Mouse (Mus musculus): Measurements from ENCODE around the gene Timd4.

The Timd4 gene

DNA sequence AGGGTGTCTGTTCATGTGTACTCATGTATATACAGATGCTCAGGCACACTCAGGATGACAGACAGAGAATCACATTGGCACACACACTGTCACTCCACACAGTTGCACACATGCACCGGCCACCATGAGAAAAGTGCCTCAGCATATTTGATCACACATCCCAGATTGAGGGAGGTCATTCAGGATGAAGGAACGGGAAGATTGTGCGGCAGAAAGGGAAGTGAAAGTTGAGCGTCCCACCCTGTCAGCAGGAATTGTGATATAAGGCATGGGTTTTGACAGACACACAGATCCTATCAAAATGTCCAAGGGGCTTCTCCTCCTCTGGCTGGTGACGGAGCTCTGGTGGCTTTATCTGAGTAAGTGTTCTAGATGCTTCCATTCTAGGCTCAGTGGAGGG, at the start of gene Timd4:
Gene Timd4 (plus strand): TSS at position 290 of the 400 bp plus-strand sequence.
- DNase-seq (ENCODE audit: low spot score) = no peak

DNA sequence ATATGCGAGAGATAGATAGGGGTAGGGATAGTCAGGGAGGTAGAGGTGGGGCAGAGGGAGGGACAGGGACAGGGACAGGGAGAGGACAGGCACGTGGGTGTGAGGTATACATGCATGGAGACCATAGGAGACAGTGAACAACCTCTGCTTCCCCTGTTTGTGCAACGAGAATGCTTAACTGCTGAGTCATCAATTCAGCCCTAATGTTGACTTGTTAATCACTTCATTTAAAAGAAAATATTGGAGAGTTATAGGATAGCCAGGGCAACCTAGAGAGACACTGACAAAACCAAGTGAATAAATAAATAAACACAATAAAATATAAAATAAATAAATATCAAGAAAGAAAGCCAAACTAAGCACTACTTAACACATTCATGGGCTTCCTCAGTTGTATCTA, 33.7 kb upstream of the Timd4 start:
- DNase-seq (ENCODE audit: low spot score) = no peak

DNA sequence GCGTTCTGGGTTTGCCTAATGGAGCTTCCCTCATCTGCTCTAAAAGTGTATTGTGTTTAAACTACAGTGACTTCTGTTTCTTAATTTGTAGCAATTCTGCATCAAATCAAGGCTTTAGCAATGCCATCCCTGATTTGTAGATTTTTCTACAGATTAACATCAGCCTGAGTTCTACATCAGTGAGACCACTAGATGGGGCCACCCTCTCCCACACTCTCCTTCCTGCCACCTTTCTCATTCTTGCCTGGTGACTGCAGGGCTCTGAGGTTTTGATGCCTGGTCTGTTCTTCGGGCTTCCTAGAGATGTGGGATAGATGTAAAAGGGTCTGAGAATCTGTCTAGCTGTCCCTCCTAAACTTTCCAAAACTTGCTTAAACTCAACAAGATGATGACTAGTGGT, 30.8 kb upstream of the Timd4 start:
- no peak for DNase-seq (ENCODE audit: low spot score)

DNA sequence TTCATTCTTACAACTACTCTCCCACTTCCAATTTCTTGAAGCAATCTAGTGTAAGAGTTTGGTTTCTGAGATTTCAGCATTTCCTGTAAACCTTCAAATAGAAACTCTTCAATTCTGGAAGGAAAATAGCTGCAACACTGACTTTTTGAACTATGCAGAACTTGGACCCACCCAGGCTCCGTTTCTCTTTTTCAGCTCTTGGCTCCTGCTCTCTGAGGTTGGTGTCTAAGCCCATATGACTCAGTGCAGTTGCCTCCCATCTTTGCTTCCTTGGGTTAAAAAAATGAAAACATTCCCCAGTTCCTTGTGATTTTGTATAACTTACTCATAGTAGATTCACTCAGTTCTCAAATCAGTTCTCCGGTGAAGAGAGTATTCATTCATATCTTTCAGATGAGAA, 6.2 kb upstream of the Timd4 start:
- DNase-seq (ENCODE audit: low spot score) = no peak

DNA sequence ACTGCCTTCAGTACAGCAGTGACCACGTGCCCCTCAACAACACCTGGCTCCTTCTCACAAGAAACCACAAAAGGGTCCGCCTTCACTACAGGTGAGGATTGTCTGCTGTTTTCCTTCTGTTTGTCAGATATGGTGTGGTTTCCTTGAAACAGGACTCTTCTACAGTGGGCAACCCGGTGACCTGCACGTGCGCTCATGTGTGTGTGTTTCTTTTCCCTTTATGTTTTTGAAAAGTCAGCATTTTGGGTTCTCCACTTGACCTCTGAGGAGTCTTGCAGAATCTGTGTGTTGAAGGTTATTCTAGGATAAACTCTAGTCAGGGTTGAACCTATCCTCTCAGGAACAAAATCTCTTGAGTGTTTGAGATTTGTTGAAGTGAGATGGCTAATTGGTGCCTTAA, 7.1 kb downstream of the Timd4 start:
- DNase-seq (ENCODE audit: low spot score) = no peak

DNA sequence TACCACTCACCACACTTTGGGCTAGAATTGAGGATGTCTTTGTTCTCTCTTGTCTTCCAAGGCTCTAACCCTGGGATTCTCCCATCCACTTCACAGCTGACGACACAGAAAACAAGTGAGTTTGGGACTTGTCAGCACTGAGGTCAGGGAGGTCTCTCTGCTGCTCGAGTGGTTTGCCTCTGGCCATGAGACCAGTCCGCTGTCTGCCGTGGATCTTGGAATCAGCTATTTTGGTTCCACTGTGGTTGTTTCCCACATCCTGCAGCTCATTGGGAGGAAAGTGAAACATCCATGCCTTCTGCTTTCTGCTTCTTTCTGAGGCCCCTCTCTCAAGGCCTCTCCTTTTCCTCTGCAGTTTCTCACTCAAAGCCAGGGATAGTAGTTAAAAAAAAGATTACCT, 9.3 kb downstream of the Timd4 start:
- DNase-seq (ENCODE audit: low spot score) = no peak

DNA sequence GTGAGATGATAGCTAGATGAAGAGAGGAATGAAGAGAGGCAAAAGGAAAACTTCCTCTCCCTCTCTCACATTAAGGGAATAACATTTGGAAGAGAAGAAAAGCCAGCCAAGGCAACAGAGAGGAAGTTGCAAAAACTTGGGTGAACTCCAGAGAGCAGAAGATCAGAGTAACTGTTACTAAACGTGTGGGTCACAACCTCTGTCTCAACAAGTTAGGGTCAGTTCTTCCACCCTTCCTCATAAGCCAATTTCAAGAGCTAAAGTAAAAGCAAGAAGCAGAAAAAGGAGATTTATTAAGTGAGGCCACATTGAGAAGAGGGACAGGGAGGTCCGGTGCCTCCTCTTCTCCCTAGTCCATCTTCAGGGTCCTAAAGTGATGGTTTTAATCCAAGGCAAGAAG, 19.7 kb downstream of the Timd4 start:
- no peak for DNase-seq (ENCODE audit: low spot score)

DNA sequence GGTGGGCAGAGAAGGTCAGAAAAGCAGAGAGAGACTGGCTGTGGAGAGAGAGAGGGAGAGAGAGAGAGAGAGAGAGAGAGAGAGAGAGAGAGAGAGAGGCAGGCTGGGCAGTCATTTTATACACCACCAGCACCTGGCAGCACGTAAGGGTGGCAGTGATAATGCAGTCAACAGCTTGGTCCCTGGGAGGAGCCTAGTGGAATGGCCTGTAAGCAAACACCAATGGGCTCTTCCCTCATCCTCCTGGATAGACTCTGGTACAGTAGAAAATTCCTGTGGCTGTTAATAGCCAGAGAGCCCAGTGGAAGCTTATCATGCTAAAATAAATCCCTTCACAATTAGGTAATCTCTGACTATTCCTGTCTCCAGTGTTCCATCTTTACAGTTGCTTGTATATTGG, 24.5 kb downstream of the Timd4 start:
- no peak for DNase-seq (ENCODE audit: low spot score)

DNA sequence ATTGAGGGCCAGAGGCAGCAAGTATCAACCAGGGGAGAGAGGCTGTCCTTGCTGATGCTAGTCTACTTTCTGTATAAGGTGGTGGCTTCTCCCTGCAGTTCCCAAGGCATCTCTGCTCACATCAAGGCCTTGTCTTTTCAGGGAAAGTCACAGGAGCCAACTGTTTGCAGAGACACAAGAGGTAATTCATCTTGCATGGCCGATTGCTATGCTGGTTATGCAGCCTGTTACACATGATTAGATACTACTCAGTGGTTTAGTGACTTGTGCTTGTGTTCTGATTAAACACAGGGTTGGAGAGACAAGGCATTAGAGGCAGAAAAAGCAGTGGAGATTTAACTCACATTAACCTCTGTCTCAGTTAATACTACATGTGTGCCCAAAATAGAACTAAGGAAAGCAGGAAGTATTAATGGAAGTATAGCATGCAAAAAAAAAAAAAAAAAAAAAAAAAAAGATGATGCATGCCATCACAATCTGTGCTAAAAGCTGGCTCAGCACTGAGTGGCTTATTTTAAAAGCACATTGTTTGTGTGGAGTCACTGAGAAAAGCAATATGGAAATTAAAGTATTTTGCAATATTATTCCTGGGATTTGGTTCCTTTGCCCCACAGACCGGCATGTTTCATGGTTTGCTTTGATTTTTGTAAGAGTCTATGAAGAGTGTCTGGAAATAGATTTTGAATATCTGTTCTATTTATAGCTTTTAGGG, 31.6 kb downstream of the Timd4 start:
- no peak for DNase-seq (ENCODE audit: low spot score)

DNA sequence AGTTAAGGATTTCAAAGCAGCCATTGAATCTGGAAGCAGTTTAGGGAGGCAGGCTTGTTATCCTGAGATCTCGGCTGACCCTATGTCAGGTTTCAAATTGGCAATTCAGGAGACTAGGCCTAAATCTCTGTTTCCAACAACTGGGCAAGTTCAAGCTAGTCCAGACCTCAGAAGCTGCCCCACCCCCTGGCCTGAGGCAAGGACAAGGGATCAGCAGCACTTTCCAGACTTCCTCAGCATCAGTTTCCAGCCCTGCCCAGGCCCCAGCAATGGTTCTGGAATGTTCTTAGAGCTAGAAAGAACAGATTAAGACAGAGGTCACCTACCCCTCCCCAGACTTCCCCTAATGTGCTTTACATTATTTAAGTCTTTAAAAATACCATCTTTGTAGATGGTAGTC, 36.1 kb downstream of the Timd4 start:
- no peak for DNase-seq (ENCODE audit: low spot score)

DNA sequence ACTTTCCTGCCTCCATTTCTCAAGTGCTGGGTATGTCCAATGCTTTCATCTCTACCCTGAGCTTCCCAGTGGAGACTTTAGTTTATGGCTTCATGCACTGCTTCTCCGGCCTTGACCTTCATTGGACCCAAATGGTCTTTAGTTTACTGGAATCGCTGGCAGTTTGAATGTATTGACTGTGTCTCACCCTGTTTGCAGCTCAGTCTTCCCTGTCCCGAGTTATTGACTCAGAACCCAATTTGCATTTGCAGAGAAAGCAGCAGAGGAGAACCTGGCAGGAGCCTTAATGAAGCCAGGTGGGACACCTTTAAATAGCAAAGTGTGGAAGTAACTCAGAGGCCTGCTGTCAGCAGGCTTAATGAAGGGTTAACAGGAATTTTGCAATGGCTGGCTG, 37.2 kb downstream of the Timd4 start:
- DNase-seq (ENCODE audit: low spot score) = no peak

DNA sequence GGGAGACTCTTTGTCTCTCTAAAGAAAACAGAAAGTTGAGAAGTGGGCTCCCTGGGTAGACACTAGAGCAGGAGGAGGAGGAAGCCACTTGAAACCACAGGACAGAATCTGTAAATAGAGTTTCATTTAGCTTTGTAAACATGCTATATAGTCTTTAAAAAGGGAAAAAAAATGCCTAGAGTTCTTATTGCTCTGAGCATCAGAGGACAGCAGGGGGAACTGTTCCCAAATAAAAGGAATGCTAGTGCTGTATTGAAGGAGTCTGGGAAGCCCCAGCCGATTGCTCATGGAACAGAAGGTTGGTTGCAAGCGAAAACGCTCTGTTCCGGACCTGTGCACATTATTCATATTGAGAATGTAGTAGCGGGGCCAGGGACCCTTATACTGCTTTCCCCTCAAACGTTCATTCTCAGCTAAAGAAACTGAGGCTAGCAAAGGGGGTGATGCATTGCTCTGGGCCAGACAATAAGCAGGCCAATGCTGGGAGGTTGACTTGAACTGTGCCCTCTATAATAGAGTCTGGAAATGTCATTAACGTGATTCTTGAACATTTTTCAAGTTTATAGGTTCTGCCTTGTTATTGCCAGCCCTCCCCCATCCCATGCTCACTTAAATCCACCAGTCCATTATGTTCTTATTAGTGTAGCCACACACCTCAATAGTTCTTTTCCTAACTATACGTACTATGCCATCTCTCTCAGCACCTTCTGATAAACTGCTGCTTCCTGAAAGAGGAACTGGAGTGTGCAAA, 37.8 kb downstream of the Timd4 start:
- DNase-seq (ENCODE audit: low spot score) = no peak

DNA sequence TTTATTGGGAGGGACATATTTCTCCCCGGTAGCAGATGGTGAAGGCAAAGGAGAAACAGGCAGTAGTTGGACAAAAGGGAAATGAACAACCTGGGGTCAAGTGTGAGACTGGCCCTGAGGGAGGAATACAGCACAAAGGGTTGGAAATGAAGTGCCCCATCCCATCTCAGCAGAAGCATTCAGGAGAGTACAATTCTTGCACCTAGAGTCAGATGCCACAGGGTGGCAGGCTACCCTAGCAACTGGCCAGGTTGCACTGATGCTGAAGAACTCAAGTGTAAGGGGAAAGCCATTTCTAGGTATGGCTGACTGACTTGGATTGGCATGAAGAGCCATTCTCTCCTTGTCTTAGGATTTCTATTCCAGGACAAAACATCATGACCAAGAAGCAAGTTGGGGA, 54.2 kb downstream of the Timd4 start:
- DNase-seq (ENCODE audit: low spot score) = no peak

DNA sequence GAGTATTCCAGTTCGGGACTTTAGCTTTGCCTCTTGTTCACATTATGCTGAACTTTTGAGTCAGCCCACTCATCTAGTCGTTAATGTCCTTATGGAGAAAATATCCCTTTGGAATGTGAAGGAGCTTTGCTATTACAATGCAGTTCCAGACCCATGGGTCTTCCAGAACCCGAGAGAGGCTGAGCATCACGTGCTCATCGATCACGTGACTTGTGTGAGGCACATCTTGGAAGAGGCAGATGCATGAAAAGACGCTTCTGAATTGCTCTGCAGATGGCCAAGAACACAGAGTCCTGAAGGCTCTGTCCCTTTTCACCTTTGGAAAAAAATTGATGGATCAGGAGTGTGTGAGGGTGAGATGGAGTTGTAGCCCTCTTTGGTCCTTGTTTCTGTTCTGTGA, 58.0 kb downstream of the Timd4 start:
- no peak for DNase-seq (ENCODE audit: low spot score)

DNA sequence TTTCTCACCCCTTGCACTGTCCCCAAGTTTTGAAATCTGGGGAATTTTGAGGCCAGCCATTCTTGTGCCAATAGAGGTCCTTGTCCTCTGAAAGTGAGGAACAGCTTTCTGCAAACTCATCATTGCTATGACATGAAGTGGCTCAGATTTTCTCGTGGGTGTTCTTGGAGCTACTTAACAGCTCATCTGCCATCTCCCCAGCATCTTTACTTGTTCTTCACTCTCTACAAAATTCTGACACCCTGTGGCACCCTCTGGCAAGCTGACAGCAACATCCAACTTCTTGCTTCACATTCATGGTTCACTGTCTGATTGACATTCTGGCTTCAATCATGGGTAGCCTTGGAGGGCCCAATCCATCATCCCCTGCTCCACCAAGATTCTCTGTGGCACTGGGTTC, 65.2 kb downstream of the Timd4 start:
- no peak for DNase-seq (ENCODE audit: low spot score)

DNA sequence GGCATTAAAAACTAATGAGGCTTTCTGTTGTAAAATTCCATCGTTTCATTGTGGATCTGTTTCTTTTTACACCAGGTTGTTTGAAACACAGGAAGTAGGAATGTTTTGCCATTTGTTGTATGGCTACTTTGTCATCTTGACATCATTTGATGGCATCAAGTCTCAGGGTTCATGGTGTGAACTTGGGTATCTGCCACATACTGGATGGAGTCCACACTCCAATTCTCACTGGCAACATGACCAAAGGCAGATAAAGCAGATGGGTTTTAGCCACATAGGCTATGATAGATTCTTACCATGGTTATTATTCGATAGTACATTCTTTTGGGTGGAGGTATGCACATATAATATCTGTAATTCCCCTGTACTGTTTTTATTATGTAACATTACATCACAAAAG, 71.9 kb downstream of the Timd4 start:
- no peak for DNase-seq (ENCODE audit: low spot score)

DNA sequence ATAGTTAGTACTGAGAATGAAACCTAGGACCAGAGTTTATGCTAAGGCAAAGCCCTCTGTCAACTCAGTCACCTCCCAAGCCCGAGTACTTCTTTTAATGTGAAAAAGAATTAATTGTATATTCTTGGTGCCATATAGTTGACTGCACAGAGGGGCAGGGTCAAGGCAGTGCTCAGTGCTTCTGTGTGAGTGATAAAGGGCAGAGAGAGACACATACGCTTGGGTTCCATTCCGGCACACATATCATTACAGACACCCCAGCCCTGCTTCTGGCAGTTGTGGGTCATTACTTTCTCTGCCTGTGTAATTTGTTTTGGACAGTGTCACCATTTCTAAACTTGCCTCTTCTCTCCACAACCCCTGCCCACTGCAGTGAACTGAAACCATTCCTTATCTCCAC, 78.5 kb downstream of the Timd4 start:
- DNase-seq (ENCODE audit: low spot score) = no peak

Data from ovary, postnatal 10 days (tissue).